Mouse (Mus musculus) stomach, embryonic 16.5 days (tissue): Measurements from ENCODE around the gene Gpr152. TPM values are rescaled to one million over a fixed set of nuclear protein-coding genes. Genes with fewer than 3 reads are reported as not detected.

Experiments used
- ATAC-seq: fragments of 200-750 bp; cut with Nextera tagmentation; 2 replicates; pipeline ENCODE4 v1.8.0; 2017; ENCODE audit warnings: moderate number of reproducible peaks, moderate TSS enrichment; ENCODE audit not compliant: insufficient read depth, low FRiP score
- H3K27ac ChIP-seq: fragments of 300-500 bp; sonication (generic); 2 replicates; pipeline ENCODE4 v1.5.1; 2014; ENCODE audit warnings: low read length
- H3K27me3 ChIP-seq: fragments of 300-500 bp; sonication (generic); 2 replicates; pipeline ENCODE4 v1.6.1; 2014; ENCODE audit warnings: low read length, control low read depth, mixed read lengths; ENCODE audit not compliant: control insufficient read depth, insufficient read depth
- H3K36me3 ChIP-seq: fragments of 300-500 bp; sonication (generic); 2 replicates; pipeline ENCODE4 v1.6.1; 2014; ENCODE audit warnings: low read length; ENCODE audit not compliant: control insufficient read depth, insufficient read depth
- H3K4me1 ChIP-seq: fragments of 300-500 bp; sonication (generic); 2 replicates; pipeline ENCODE4 v1.6.1; 2014; ENCODE audit warnings: low read length, control low read depth, mixed read lengths; ENCODE audit not compliant: control insufficient read depth, insufficient read depth
- H3K4me2 ChIP-seq: fragments of 300-500 bp; sonication (generic); 2 replicates; pipeline ENCODE4 v1.6.1; 2014; ENCODE audit warnings: low read depth, low read length, mixed read lengths
- H3K4me3 ChIP-seq: fragments of 300-500 bp; sonication (generic); replicated peaks from 2 replicates; pipeline ENCODE4 v1.5.1; 2014; ENCODE audit warnings: mild to moderate bottlenecking, low read length
- H3K9ac ChIP-seq: fragments of 300-500 bp; sonication (generic); 2 replicates; pipeline ENCODE4 v1.6.1; 2014; ENCODE audit warnings: low read length
- H3K9me3 ChIP-seq: fragments of 300-500 bp; sonication (generic); replicated peaks from 2 replicates; pipeline ENCODE4 v1.6.1; 2016; ENCODE audit warnings: low read length, control low read depth; ENCODE audit not compliant: control insufficient read depth
- WGBS: fragments of 180-500 bp; shearing (Covaris S2); extraction: QIAGEN DNeasy Blood & Tissue Kit; methylation state at CpG from one replicate; pipeline ENCODE4 v1.1.7; 2014; 5-methylcytosine and 5-hydroxymethylcytosine counted together
- polyA plus RNA-seq: library from polyadenylated mRNA; unstranded; fragments of >200 nt; fragmentation: Nextera tagmentation; extraction: Ambion mirVana; gene quantifications from 2 replicates; pipeline ENCODE4 v1.2.1, GENCODE M21; 2015

The Gpr152 gene
- polyA plus RNA-seq, 1 experiment from 2014 or later, result not detected

GRCm38 (mm10) chr19:4103294-4103693 is 36.3 kb upstream of the Gpr152 start:
- Histone ChIP-seq H3K4me1 (peaks cover 28% of the 10 kb centered on the region), H3K9me3 (no peaks in the 10 kb centered on the region), H3K4me2 (no peak overlapping the region), H3K36me3 (no peaks in the 10 kb centered on the region), H3K27me3 (0 out of 2 replicates have a peak, but pooled peaks cover 4% of the 10 kb centered on the region), H3K4me3 (no peak overlapping the region), H3K9ac (no peak overlapping the region), H3K27ac (no peak overlapping the region)
- WGBS, result 94% methylated on average over 18 of the region's 18 CpGs
- no peak for ATAC-seq

- no peaks in the 10 kb centered on the region for H3K9me3 ChIP-seq
- no peak overlapping the region for H3K4me2 ChIP-seq
- ATAC-seq, result no peak
- H3K4me3 ChIP-seq, result no peak overlapping the region
- no peaks in the 10 kb centered on the region for H3K36me3 ChIP-seq
- H3K27ac ChIP-seq, result no peak overlapping the region
- H3K9ac ChIP-seq, result no peak overlapping the region
- peaks cover 23% of the 10 kb centered on the region for H3K4me1 ChIP-seq
- 0 out of 2 replicates have a peak, but pooled peaks cover 4% of the 10 kb centered on the region for H3K27me3 ChIP-seq
- 61% methylated on average over 3 of the region's 3 CpGs for WGBS
Observed at GRCm38 (mm10) chr19:4103792-4104191, 35.8 kb upstream of the Gpr152 start.

GRCm38 (mm10) chr19:4104675-4105194 is 34.9 kb upstream of the Gpr152 start:
- no peak for ATAC-seq
- Histone ChIP-seq H3K4me3 (no peak overlapping the region), H3K27ac (no peak overlapping the region), H3K4me1 (peaks cover 14% of the 10 kb centered on the region), H3K4me2 (no peak overlapping the region), H3K9ac (no peak overlapping the region), H3K36me3 (no peaks in the 10 kb centered on the region), H3K27me3 (0 out of 2 replicates have a peak, but pooled peaks cover 4% of the 10 kb centered on the region), H3K9me3 (no peaks in the 10 kb centered on the region)
- WGBS, result 89% methylated on average over 16 of the region's 16 CpGs

GRCm38 (mm10) chr19:4106654-4107053 is 32.9 kb upstream of the Gpr152 start:
- Histone ChIP-seq H3K27ac (no peak overlapping the region), H3K4me3 (no peak overlapping the region), H3K9ac (no peak overlapping the region), H3K27me3 (no peaks in the 10 kb centered on the region), H3K4me1 (no peaks in the 10 kb centered on the region), H3K36me3 (no peaks in the 10 kb centered on the region), H3K9me3 (no peaks in the 10 kb centered on the region), H3K4me2 (no peak overlapping the region)
- ATAC-seq, result no peak
- WGBS, result 90% methylated on average over 14 of the region's 14 CpGs

- Histone ChIP-seq H3K4me3 (no peak overlapping the region), H3K9ac (no peak overlapping the region), H3K4me1 (no peaks in the 10 kb centered on the region; the same call in 1 of the 2 replicates), H3K36me3 (no peaks in the 10 kb centered on the region), H3K9me3 (no peaks in the 10 kb centered on the region), H3K27ac (no peak overlapping the region), H3K27me3 (no peaks in the 10 kb centered on the region), H3K4me2 (no peak overlapping the region)
- 84% methylated on average over 9 of the region's 9 CpGs for WGBS
- no peak for ATAC-seq
Observed at GRCm38 (mm10) chr19:4108535-4108934, 31.1 kb upstream of the Gpr152 start.

- H3K4me3 ChIP-seq, result no peak overlapping the region
- no peak overlapping the region for H3K27ac ChIP-seq
Observed at GRCm38 (mm10) chr19:4112063-4112960, 27.3 kb upstream of the Gpr152 start.

GRCm38 (mm10) chr19:4113186-4113805 is 26.3 kb upstream of the Gpr152 start:
- no peak overlapping the region for H3K4me3 ChIP-seq
- no peak overlapping the region for H3K4me2 ChIP-seq
- no peaks in the 10 kb centered on the region; the same call in 1 of the 2 replicates for H3K4me1 ChIP-seq
- peak; percentile 34; the same call in 1 of the 2 replicates for ATAC-seq
- H3K27me3 ChIP-seq, result no peaks in the 10 kb centered on the region
- 66% methylated on average over 13 of the region's 13 CpGs for WGBS
- H3K36me3 ChIP-seq, result peaks cover 11% of the 10 kb centered on the region
- H3K9me3 ChIP-seq, result no peaks in the 10 kb centered on the region
- H3K9ac ChIP-seq, result peak overlapping the region; percentile 33; the same call in 1 of the 2 replicates
- peak overlapping the region; percentile 31; the same call in 1 of the 2 replicates for H3K27ac ChIP-seq

More at GRCm38 (mm10) chr19:4112063-4112960, 27.3 kb upstream of the Gpr152 start:
- ATAC-seq, result no peak
- Histone ChIP-seq H3K27me3 (no peaks in the 10 kb centered on the region), H3K9ac (no peak overlapping the region), H3K9me3 (no peaks in the 10 kb centered on the region), H3K4me1 (no peaks in the 10 kb centered on the region; the same call in 1 of the 2 replicates), H3K36me3 (peaks cover 11% of the 10 kb centered on the region), H3K4me2 (no peak overlapping the region)
- WGBS, result 89% methylated on average over 26 of the region's 26 CpGs

GRCm38 (mm10) chr19:4113806-4114230 is 25.8 kb upstream of the Gpr152 start:
- Histone ChIP-seq H3K4me2 (no peak overlapping the region), H3K27ac (peak overlapping the region; percentile 31; the same call in 1 of the 2 replicates), H3K9ac (peak overlapping the region; percentile 33), H3K4me3 (no peak overlapping the region), H3K4me1 (no peaks in the 10 kb centered on the region; the same call in 1 of the 2 replicates), H3K36me3 (peaks cover 11% of the 10 kb centered on the region), H3K9me3 (no peaks in the 10 kb centered on the region), H3K27me3 (no peaks in the 10 kb centered on the region)
- 36% methylated on average over 5 of the region's 5 CpGs for WGBS
- 0 out of 2 replicates have a peak, but pooled peaks have one; percentile 14 for ATAC-seq
